Mouse (Mus musculus) liver, embryonic 14 days (tissue): ENCODE measurements around the gene Fam122c. TPM values are rescaled to one million over a fixed set of nuclear protein-coding genes. Genes with fewer than 3 reads are reported as not detected.

Source experiments
- polyA plus RNA-seq: library from polyadenylated mRNA; depleted of rRNA; stranded (reverse); fragments of >200 nt; gene quantifications from 2 replicates; pipeline ENCODE4 v1.2.3, GENCODE M21; 2012; rRNA removed

Gene Fam122c
- not detected in 2 replicates for polyA plus RNA-seq

GRCm38 (mm10) chrX:53273124-53273523 lies at the start of gene Fam122c:
Gene Fam122c, plus strand, starts transcription at chrX:53273424.

GRCm38 (mm10) chrX:53240011-53240410 lies 33.2 kb upstream of the Fam122c start, which contains the start of gene Plac1:
Gene Plac1, minus strand, starts transcription at chrX:53240111.

GRCm38 (mm10) chrX:53269289-53270062 lies 3.7 kb upstream of the Fam122c start, which contains the start of gene Fam122b:
Gene Fam122b, minus strand, starts transcription at chrX:53269805.

GRCm38 (mm10) chrX:53370366-53370740 lies 97.1 kb downstream of the Fam122c start, which contains the start of gene Mospd1:
Gene Mospd1, minus strand, starts transcription at chrX:53370502.

Other genes starting within 250 kb of the Fam122c start
- 0.88 and 1.1 TPM in 2 replicates for gene Plac1, start 33.3 kb upstream of the Fam122c start, polyA plus RNA-seq
- gene Fam122b, start 3.6 kb upstream of the Fam122c start, polyA plus RNA-seq: 5.6 and 6.3 TPM in 2 replicates
- 12.4 and 14.7 TPM in 2 replicates for gene Mospd1, start 97.1 kb downstream of the Fam122c start, polyA plus RNA-seq
- not detected in 2 replicates for gene Etd, start 161.5 kb downstream of the Fam122c start, polyA plus RNA-seq